Mouse (Mus musculus): ENCODE measurements around the gene Aff1. TPM values are rescaled to one million over a fixed set of nuclear protein-coding genes. Genes with fewer than 3 reads are reported as not detected.

Aff1 gene
- total RNA-seq, 4 experiments from 2014 or later, result 39.9 to 43.8 (median 42.7) TPM

DNA sequence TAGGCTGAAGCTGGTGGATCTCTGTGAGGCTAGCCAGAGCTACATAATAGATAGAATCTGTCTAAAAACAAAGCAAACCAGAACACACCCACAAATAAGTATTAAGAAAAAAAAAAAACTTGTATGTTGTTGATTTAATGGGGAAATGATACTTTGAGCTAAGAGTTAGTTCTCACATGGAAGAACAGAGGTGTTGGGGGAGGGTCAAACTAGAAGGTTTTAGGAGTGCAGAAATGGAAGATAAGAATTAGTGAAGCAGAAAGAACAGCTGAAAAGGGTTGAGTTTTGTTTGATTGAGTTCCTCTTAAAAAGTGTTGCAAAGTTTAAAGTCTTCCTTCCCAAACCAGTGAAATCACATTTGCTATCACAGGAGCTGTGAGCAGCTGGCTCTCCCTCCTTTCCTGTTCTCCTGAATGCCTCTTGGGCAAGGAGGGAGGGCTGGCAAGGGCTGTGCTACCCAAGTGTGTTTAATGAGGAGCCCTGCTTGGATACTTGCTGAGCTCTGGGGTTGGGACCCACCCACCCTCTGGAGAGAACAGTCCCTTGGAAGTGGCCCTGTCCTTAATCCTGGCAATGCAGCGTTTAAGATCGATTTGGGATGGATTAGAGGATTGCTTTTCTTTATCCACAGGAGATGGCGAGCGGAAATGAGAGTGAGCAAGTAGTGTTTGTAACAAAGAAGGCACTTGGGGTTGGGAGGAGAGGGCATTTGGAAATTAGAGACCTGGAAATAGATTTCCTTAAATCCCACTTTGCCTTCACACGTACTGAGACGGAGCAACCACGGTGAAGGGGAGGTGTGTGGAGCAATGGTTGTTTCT is 57.5 kb downstream of the Aff1 start:
- DNase-seq (ENCODE audit: low spot score), result no peak

DNA sequence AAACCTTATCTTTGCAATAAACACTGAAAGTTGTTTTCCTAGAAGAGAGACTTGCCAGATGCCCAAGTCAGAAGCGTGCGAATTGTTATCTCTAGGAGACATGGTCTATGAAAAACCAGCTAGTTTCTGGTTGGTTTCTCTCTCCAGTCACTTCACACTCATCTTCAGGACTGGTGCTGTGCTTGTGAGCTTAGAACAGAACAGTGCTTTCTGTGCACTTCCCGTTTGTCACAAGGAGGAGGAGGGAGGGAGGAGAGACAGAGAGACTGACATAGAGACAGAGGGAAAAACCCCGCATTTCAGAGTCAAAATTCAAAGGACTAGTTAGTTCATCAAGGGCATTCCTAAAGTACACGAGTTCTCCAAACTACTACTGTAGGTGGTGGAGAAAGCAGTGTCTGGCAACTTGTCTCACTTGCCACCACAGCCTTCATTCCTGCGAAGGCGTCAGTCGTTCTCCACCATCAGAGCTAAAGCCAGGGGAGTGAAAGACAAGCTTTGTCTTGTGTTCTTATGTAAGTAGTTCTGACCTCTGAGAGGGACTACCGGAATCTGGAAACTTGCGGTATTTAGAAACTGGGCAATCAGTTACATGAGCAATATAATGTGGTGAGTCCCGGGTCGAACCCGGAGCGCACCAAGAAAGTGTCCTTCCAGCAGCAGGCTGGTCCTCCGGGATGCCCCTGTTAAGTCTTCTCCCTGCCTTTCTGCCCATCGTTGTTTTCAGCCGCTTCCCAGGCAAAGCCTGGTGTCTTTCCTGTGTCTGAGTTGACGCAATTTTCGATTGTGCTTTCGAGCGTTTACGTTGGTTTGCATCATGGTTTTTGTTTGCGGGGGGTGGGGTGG is 60.7 kb downstream of the Aff1 start:
- peak; percentile 67 for DNase-seq (ENCODE audit: low spot score)

DNA sequence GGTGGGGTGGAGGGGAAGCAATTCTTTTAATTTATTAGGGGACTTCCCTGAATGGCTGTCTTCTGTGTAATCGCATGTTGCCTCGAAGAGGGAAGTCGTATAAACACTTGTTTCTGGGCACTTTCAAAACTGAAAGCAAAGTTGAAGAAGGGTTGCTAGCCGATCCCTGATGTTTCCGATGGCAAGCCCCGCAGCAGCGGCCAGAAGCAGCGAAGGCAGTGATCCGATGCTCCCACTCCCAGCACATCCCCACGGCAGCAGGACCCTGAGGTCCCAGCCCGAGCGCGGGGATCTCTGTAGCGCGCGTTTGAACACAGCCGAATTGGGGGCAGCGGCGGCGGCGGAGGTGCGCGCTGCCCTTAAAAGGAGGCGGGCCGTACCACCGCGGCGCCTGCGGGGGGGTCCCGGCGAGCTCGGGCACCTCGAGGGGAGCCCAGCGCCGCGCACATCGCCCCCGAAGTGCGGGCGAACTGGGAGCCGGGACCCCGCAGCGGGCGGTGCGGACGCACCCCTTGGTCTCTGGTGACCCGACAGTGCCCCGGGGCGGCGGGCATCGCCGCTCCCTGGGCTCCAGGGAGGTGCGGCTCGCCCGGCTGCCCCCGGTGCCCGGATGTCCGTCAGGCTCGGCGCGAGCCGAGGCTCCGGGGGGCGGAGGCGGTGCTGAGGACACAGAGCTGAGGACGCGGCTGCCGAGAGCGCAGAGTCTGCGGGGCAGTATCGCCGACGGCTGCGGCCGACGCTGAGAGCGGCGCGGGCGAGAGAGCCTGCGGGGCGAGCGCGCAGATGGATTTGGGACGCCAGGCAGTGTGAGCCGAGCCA is 61.5 kb downstream of the Aff1 start:
- peak; percentile 86 for DNase-seq (ENCODE audit: low spot score)

DNA sequence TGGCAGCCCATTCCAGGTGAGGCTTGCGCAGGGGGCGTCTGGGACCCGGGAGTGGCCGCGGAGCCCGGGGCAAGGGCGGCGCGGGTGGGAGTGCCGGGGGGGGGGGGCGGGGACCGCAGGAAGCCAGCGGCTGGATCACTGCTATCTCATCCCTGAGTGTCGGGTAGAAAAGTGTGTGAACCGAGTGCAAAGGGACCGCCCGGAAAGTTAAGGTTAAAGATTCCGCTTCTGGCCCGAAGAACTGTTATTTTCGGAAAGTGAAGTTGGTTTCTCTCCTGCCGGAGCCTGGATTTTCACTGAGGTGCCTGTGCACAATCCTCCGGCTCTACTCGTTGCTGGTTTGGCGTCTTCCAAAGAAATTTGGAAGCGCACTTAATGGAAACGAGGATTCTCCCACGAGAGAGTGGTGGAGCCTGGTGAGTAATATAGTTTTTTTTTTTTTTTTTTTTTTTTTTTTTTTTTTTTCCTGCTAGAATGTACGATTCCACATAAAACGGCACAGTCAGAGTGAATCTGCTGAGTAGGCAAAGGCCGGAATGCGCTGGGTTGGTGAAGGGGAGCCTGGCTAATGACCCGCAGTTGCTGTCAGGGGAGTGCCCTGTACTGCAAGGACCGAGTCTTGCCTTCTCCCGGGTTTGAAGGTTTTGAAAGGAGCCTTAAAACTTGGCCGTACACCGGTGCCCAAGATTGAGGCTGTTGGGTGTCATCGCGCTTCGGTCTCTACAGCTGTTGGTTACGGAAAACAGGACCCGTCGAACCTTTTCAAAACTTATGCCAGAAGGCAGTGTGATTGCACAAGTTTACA is 62.4 kb downstream of the Aff1 start:
- DNase-seq (ENCODE audit: low spot score), result peak; percentile 47

DNA sequence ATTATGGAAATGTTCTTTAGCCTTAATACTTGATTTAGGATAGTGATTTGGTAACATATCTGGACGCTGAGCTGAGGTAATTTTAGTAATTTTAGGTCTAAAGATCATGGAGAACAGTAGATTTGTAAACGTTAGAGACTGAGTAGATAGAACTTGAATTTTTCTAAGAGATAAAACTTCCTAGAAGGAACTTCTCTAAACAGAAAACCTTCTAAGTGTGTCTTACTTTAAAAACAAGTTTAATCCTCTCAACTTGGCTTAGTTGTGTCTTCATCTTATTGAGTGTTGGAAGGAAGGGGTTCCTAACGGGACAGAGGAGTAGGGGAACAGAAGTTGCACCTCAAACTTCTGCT is 62.9 kb downstream of the Aff1 start:
- no peak for DNase-seq (ENCODE audit: low spot score)

DNA sequence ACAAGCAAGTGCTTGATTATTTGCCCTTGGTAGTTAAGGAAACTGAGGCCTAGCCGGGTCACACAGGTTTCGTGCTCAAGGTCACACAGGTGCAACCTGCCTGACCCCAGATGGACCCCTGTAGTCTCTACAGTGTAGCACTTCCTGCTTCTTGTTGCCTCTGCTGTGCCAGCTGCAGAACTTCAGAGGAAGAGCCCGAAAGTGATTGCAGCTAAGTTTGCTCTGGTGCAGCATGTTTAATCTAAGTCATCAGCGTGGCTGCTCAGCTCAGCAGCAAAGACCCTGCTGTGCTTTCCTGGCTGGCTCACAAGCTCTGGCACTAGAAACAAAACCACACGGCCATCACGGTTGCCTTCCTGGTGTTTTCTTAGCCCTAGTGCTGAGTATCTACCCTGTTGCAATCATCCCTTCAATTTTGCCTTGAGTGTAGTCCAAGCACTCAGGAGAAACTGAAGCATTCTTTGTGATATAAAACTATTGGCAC is 64.1 kb downstream of the Aff1 start:
- DNase-seq (ENCODE audit: low spot score), result no peak

DNA sequence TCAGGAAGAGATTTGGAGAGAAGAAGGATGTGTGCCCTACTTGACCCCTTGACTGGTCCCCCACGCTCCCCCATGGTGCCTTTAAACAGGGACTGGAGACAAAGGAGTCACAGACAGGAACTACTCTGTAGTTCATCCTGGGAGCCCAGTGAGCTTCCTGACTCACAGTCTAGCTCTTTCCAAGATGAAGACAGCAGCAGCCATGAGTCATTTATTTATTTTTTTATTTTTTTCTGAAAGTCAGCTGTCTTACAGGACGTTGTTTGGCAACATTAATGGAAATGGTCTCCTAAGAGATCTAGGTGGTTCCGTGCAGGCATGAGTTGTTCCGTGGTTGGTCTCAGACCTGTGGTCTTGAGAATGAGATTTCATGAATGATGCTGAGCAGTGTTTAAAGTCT is 66.3 kb downstream of the Aff1 start:
- peak; percentile 62 for DNase-seq (ENCODE audit: low spot score)

DNA sequence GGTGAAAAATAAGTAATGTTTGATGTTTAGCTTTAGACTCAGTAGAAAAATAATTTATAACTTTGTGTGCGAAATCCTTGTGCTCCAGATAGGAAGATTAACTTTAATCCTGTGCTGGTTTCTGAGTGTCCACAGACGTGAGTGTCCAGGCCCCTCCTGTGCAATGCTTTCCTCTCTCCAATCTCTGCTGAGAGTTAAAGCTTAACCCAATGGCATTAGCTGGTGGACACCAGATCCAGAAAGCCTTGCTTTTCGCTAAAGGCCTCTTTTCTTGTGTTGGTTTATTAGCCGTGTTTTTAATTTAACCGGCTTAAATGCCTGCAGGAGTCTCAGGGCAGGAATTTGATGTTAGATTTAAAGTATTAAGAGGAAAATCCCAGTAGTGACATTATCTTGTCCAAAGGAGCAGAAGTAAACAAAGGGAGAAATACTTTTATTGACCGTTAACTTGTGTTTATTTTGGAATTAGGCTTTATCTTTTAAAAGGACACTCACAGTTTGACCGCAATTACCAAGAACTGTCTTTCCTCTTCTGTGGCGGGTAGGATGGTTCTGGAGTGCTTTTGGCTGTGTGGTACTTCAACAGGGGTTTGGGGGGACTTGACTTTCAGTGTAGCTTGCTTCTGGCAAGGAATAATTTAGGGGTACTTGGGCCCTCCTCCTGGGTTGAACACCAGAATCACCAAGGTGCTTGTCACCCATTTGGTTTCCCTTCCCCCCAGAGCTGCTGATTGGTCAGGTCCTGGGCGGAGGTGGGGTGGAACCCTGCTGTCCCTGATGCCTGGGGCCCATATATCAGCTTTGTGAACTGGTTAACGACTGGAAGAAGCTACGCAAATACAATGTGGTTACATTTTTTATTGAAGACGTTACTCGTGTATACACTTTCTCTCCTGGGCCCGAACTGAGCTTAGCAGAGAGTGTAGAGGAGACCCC is 67.6 kb downstream of the Aff1 start:
- DNase-seq (ENCODE audit: low spot score), result no peak

DNA sequence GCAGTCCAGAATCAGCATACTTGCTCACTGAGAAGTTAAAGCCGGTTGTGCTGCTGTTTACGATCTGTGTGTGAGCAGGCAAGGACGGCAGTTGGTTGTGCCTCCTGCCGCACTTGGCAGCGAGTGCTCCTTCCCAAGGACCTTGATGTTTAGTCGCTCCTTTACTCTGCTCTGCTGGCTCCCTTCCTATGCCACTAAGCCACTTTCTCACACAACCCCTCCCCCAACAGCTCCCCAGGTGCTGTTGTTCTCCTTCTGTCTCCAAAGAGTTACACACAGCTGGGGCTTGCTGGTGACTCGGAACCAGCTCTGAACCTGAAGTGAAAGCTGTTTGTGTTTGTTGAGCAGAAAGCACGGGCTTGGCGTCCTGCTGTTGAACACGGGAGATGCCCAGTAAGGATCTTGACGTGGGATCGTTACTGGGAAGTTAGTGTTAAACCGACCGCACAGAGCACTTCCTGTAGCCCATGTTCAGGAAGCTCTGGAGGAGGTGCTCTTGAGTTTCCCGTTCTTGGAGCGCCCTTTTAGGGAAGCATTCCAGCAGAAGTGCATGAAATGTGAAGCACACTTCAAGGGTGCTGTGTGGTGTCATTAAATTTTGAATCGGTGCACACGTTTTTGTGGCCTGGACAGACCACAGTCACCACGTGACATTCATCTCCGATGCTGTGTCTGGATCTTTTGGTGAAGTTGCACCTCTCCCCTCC is 68.4 kb downstream of the Aff1 start:
- peak; percentile 66 for DNase-seq (ENCODE audit: low spot score)

DNA sequence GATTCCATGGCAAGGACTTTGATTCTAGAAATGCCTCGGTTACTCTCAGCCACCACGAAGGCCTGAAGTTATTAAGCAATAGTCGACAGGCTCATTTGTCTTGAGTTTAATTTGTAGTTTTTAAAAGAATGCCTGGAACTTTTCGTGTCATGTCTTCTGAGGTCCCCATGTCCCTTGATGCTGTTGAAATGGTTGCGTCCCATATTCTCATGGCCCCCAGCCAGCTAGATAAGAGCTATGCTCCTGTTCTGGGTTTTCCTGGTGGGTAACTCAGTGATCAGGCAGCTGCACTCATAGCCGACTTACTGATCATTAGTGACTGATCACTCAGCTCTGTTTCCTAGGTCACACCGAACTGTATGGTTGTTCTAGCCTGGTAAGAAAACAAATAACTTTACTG is 69.6 kb downstream of the Aff1 start:
- no peak for DNase-seq (ENCODE audit: low spot score)

DNA sequence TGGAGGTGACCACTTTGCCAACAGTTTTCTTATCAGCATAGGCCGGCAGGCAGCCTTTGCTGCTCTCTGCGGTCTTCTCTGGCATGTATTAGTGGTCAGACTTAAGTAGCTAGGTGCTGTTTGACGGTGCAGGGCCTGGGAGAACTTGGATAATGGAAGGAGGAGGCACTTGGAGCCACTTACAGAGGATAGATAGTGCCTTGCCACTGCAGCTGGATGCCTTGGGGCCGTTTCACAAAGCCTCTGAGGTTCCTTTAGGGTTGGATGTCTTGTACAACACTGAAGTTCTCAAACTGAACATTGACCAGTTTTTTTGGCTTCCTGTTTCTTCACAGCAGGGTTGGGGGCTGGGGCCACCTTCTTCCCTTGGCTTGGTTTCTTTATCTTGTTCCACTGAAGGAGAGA is 70.7 kb downstream of the Aff1 start:
- no peak for DNase-seq (ENCODE audit: low spot score)

DNA sequence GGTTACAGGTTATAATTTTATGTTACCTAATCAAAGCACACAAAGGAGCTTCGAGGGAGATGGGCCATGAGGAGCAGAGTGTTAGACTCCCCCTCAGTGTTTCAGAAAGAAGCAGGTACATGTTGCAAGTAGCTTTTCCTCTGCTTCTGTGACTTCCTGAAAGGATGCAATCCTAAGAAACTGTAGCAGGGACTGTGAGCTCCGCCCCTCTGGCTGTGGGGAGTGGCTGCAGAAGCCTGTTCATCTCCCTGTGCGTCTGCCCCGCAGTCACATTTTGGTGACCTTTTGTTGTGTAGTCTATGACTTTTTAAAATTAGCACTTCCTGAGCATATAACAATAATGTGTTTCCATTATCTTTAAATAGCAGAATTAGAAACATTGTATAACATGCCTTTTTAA is 73.2 kb downstream of the Aff1 start:
- no peak for DNase-seq (ENCODE audit: low spot score)

DNA sequence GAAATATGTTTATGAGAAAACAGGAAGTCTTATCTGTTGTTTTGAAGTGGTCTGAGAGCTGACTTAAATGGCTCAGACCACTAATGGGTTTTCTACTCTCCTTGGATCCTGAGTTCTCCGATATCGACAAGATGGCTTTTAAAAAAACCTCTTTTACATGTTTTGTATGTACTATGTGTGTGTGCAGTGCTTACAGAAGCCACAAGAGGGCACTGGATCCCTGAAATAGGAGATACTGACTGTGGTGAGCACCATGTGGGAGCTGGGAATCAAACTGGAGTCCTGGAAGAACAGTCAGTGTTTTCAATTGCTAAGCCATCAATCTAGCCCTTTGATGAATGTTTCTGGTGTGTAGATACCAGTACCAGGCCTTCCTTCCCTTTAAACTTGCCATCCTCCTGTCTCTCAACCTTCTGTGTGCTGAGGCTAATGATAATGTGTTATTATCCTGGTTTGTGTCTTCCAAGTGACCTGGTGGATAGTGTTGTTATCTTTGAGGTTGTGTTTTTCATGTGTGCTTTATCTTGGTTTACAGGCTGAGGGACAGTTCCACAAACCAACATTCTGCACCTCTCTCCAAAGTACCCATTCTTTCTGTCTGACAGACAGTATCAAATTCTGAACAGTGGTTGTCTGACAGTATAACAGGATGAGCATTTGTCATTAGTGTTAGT is 73.7 kb downstream of the Aff1 start:
- no peak for DNase-seq (ENCODE audit: low spot score)

DNA sequence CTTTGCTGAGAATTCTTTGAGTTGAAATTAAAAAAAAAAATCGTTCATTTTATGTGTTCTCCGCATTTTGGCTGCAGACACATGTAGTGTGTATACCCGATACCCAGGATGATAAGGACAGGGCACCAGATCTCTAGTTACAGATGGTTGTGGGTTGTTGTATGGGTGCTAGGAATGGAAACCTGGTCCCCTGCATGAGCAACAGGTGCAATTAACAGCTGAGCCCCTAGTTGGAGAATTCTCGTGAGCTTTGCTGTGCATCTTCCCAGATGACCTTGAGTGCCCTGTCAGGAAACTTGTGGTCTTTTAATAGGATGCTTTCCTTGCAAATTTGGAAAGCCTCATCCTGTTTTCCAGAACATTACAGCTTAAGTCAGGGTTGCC is 74.2 kb downstream of the Aff1 start:
- no peak for DNase-seq (ENCODE audit: low spot score)

DNA sequence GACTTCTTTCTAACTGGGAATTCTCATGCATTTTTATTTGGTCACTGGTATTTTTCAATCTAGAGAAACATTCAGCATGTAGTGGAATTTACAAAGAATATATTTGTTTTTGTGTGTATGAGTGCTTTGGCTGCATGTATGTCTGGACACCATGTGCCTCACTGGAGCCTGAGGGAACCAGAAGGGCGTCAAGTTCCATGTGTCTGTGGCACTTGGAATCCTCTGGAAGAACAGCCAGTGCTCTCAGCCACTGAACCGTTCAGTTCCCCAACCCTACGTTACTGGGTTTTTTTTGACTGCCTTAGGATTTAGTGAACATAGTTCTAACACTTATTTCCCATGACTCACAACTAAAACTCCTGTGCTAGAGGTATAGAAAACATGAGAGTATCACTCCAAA is 76.8 kb downstream of the Aff1 start:
- no peak for DNase-seq (ENCODE audit: low spot score)

DNA sequence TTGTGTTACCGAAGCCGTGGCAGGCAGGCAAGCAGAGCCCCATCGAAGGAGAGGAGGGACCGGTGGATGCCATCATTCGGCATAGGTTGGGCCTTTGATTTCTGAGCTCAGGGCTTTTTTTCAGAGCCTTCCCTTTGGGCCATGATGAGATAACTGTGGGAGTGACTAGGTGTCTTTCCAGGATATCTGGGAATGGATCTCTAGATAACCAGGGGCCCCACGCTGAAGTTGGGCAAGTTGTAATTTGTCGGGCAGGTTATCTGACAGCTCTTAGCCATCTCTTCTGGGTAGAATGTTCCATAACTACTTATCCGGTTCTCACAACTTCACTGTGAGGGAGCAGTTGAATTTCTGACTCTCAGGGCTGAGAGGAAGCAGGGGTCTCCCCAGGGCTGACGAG is 77.5 kb downstream of the Aff1 start:
- no peak for DNase-seq (ENCODE audit: low spot score)

DNA sequence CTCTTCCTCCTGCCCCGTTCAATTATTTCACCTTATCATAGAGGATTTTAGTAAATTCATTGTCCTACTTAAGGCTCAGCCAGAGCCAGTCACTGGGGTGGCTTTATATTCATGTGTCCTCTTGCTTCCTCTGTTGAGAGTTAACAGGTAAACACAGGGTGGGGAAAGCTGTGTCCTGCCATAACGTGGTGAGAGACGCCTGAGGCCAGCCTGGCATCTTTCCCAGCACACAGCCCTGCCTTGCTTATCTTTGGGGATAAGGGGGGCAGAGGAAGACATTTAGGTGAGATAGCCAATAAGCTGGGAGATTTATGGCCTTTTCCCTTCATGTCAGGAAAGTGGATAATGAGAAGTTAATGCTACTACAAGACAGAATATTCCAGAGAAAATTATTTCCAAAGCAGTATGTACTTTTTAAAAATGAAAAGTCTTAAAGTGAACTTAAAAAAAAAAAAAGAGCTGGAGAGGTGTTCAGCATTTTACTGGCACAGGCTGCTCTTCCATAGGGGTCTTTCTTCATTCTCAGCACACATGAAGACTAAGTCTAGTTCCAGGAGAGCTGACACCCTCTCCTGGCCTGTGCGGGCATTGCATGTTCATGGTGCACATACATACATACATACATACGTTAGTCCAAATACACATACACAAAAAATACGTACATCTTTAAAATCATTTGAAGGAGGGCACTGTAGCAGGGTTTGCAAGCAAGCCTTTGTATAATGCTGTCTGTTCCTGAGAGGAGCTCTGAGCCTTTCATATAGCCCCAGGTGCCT is 78.5 kb downstream of the Aff1 start:
- DNase-seq (ENCODE audit: low spot score), result no peak

DNA sequence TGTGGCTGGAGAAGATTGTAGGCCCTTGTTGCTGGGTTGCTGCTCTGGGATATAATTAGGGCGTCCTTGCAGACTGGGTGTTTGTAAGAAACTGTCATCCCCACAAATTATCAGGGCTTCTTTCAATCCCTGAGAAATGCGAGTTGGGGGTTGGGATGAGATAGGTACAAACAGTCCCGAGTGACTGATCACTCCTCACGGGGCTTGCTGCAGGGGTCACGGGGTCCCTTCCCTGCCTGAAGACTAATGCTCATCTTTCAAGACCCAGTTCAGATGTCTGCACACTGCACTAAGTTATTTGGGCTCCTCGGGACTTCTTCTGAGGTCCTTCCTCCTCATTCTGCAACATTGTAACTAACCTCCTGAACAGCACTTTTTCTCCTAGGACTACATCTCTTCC is 79.2 kb downstream of the Aff1 start:
- no peak for DNase-seq (ENCODE audit: low spot score)

Measured in heart, adult 8-10 months (tissue).